Mouse (Mus musculus) liver, embryonic 11.5 days (tissue): Measurements from ENCODE around the gene Rxfp2. TPM values are rescaled to one million over a fixed set of nuclear protein-coding genes. Genes with fewer than 3 reads are reported as not detected.

Experiments
- ATAC-seq: fragments of 200-750 bp; cut with Nextera tagmentation; replicated peaks from 2 replicates; pipeline ENCODE4 v1.8.0; 2017; ENCODE audit warnings: moderate number of reproducible peaks, mild to moderate bottlenecking, moderate TSS enrichment, moderate library complexity; ENCODE audit not compliant: low FRiP score
- DNase-seq: peaks from one replicate; pipeline ENCODE4 v3.0.0-alpha.2; 2017; ENCODE audit warnings: low spot score
- H3K27ac ChIP-seq: fragments of 300-500 bp; sonication (generic); 2 replicates; pipeline ENCODE4 v1.5.1; 2014; ENCODE audit warnings: mild to moderate bottlenecking, low read depth, low read length, control low read depth
- H3K27me3 ChIP-seq: fragments of 300-500 bp; sonication (generic); replicated peaks from 2 replicates; pipeline ENCODE4 v1.6.1; 2014; ENCODE audit warnings: low read length, mixed read lengths; ENCODE audit not compliant: control insufficient read depth, insufficient read depth
- H3K36me3 ChIP-seq: fragments of 300-500 bp; sonication (generic); 2 replicates; pipeline ENCODE4 v1.6.1; 2014; ENCODE audit warnings: mild to moderate bottlenecking, low read length, moderate library complexity, mixed read lengths; ENCODE audit not compliant: control insufficient read depth, insufficient read depth
- H3K4me1 ChIP-seq: fragments of 300-500 bp; sonication (generic); replicated peaks from 2 replicates; pipeline ENCODE4 v1.6.1; 2014; ENCODE audit warnings: low read length, mixed read lengths; ENCODE audit not compliant: control insufficient read depth, insufficient read depth
- H3K4me2 ChIP-seq: fragments of 300-500 bp; sonication (generic); 2 replicates; pipeline ENCODE4 v1.6.1; 2014; ENCODE audit warnings: mild to moderate bottlenecking, control low read depth, moderate library complexity
- H3K4me3 ChIP-seq: fragments of 300-500 bp; sonication (generic); 2 replicates; pipeline ENCODE4 v1.5.1; 2014; ENCODE audit warnings: low read depth, low read length, control low read depth
- H3K9ac ChIP-seq: fragments of 300-500 bp; sonication (generic); 2 replicates; pipeline ENCODE4 v1.6.1; 2014; ENCODE audit warnings: low read depth, low read length, control low read depth
- H3K9me3 ChIP-seq: fragments of 300-500 bp; sonication (generic); 2 replicates; pipeline ENCODE4 v1.6.1; 2016; ENCODE audit warnings: low read length, inconsistent platforms, mixed read lengths; ENCODE audit not compliant: control insufficient read depth
- WGBS: fragments of 180-500 bp; shearing (Covaris S2); extraction: QIAGEN DNeasy Blood & Tissue Kit; methylation state at CpG from one replicate; pipeline ENCODE4 v1.1.7; 2014; 5-methylcytosine and 5-hydroxymethylcytosine counted together
- polyA plus RNA-seq: library from polyadenylated mRNA; unstranded; fragments of >200 nt; fragmentation: Nextera tagmentation; extraction: Ambion mirVana; gene quantifications from 2 replicates; pipeline ENCODE4 v1.2.1, GENCODE M21; 2014

The Rxfp2 gene
- polyA plus RNA-seq, 1 experiment from 2014 or later = 1.0 TPM

DNA sequence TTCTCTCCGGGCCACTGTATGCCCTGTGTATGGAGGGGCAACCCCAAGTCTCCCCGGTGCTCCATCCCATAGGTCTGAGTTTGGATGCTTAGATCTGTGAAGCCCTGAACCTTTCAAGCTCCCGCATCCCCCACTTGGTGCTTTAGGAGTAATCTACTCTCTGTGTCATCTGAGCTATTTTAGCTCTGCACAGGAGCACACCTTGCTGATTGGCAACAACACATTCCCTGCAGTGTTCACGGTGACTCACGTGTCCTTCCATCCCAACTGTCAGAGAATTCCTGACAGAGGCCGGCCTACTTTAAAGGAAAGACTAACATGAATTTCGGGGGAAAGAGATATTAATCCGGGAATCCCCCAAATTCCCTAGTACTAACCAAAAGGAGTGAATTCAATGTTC, 102.2 kb downstream of the Rxfp2 start:
- no peak for DNase-seq
- Histone ChIP-seq H3K27ac (no peak overlapping the region), H3K9me3 (no peaks in the 10 kb centered on the region), H3K27me3 (no peaks in the 10 kb centered on the region), H3K4me3 (no peak overlapping the region), H3K4me2 (no peak overlapping the region), H3K36me3 (no peaks in the 10 kb centered on the region), H3K4me1 (peaks cover 4% of the 10 kb centered on the region; the same call in 1 of the 2 replicates), H3K9ac (no peak overlapping the region)
- ATAC-seq = no peak
- WGBS = 83% methylated on average over 8 of the region's 8 CpGs

GRCm38 (mm10) chr5:150122095-150122494, 103.6 kb downstream of the Rxfp2 start:
- H3K27me3 ChIP-seq = no peaks in the 10 kb centered on the region
- no peak for DNase-seq
- 66% methylated on average over 4 of the region's 4 CpGs for WGBS
- no peaks in the 10 kb centered on the region for H3K4me1 ChIP-seq
- no peak for ATAC-seq
- no peak overlapping the region for H3K27ac ChIP-seq
- H3K9me3 ChIP-seq = no peaks in the 10 kb centered on the region
- H3K9ac ChIP-seq = no peak overlapping the region
- H3K4me2 ChIP-seq = no peak overlapping the region
- H3K4me3 ChIP-seq = no peak overlapping the region
- H3K36me3 ChIP-seq = no peaks in the 10 kb centered on the region

DNA sequence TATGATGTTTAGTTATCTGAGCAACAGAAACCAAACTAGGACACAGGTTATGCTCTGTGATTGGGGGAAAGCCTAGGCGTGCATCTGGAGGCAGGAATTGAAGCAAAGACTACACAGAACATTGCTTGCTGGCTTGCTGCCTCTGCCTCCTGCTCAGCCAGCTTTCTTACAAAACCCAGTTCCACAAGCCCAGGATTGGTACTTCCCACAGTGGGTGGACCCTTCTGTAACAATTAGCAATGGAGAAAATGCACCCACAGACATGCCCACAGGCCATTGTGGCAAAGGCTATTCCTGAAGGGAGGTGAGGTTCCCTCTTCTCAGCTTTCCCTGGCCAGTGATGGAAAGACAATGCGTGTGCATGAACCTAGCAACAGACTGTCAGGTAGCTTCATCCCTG, 104.1 kb downstream of the Rxfp2 start:
- Histone ChIP-seq H3K27me3 (no peaks in the 10 kb centered on the region), H3K9me3 (no peaks in the 10 kb centered on the region), H3K4me3 (no peak overlapping the region), H3K4me2 (no peak overlapping the region), H3K36me3 (no peaks in the 10 kb centered on the region), H3K4me1 (no peaks in the 10 kb centered on the region), H3K9ac (no peak overlapping the region), H3K27ac (no peak overlapping the region)
- no peak for DNase-seq
- no peak for ATAC-seq
- WGBS = 83% methylated on average over 2 of the region's 2 CpGs

DNA sequence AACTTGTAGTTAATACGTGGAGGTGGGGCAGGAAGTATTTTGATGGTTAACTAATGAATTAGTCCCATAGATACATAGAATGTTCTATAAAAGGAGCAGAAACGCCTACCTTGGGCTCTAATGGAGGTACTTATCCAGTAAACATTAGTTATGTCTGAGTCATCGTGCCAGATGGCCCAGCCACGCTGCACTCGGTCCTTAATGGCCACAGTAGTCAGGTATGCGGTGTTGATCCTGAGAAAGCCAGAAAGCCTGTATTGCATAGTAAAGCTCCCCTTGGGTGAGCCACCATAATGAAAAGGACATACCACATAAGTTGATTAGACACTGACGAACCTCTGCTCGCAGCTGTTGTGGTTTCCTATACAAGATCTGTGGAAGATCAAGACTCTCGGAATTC, 107.4 kb downstream of the Rxfp2 start:
- 80% methylated on average over 9 of the region's 9 CpGs for WGBS
- Histone ChIP-seq H3K9ac (no peak overlapping the region), H3K9me3 (no peaks in the 10 kb centered on the region), H3K27ac (no peak overlapping the region), H3K4me2 (no peak overlapping the region), H3K36me3 (no peaks in the 10 kb centered on the region), H3K27me3 (no peaks in the 10 kb centered on the region), H3K4me1 (no peaks in the 10 kb centered on the region), H3K4me3 (no peak overlapping the region)
- DNase-seq (no peak), ATAC-seq (no peak)

GRCm38 (mm10) chr5:150128432-150128831, 110.0 kb downstream of the Rxfp2 start:
- Histone ChIP-seq H3K4me2 (no peak overlapping the region), H3K27me3 (no peaks in the 10 kb centered on the region), H3K27ac (no peak overlapping the region), H3K9me3 (no peaks in the 10 kb centered on the region), H3K9ac (no peak overlapping the region), H3K36me3 (no peaks in the 10 kb centered on the region), H3K4me1 (no peaks in the 10 kb centered on the region), H3K4me3 (no peak overlapping the region)
- 86% methylated on average over 8 of the region's 8 CpGs for WGBS
- ATAC-seq = no peak
- no peak for DNase-seq

DNA sequence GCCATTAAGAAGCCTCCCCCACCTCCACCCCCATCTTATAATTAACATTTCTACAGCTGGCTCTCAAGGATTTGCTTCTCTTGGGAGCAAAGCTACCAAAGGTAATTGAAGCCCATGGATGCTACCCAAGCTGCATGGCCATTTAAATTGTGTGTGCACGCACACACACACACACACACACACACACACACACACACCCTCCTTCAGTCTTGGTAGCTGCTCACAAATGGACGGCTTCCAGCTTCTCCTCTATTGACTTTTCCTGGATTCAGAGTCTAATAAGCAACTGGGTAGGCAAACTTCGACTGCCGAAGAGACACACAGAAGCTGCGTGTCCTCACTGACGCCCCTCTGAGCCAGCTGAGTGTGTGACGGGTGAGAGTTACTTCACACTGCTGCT, 111.7 kb downstream of the Rxfp2 start:
- Histone ChIP-seq H3K27me3 (no peaks in the 10 kb centered on the region), H3K4me2 (no peak overlapping the region), H3K9ac (no peak overlapping the region), H3K4me3 (no peak overlapping the region), H3K4me1 (no peaks in the 10 kb centered on the region), H3K27ac (no peak overlapping the region), H3K36me3 (no peaks in the 10 kb centered on the region), H3K9me3 (no peaks in the 10 kb centered on the region)
- DNase-seq (no peak), ATAC-seq (no peak)
- 74% methylated on average over 7 of the region's 7 CpGs for WGBS

DNA sequence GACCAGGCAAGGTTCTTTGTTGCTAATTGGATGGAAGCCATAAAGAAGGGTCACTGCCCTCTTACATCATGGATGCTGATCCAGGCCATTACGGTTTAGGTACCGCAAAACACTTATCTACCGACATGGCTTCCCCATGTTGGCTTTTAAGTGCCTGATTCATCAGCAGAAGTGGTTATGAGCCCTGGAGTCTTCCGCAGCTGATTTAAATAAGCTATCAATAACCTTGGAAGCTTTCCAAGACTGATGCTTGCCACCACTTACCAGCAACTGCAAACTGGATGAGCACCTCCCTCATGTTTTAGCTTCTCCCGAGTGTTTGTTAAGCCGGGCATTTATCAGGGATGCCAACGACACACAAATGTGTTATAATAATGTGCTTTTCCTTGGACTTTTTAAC, 112.7 kb downstream of the Rxfp2 start:
- H3K27me3 ChIP-seq = no peaks in the 10 kb centered on the region
- H3K27ac ChIP-seq = no peak overlapping the region
- H3K4me1 ChIP-seq = no peaks in the 10 kb centered on the region
- H3K9me3 ChIP-seq = no peaks in the 10 kb centered on the region
- H3K4me3 ChIP-seq = no peak overlapping the region
- 82% methylated on average over 7 of the region's 7 CpGs for WGBS
- no peaks in the 10 kb centered on the region for H3K36me3 ChIP-seq
- no peak overlapping the region for H3K4me2 ChIP-seq
- ATAC-seq = no peak
- no peak for DNase-seq
- no peak overlapping the region for H3K9ac ChIP-seq

Other genes starting within 250 kb of the Rxfp2 start
- gene Fry, start 100.0 kb downstream of the Rxfp2 start, polyA plus RNA-seq = 3.5 and 5.5 TPM in 2 replicates